Mouse (Mus musculus): ENCODE measurements around the gene Olfr1095. TPM values are rescaled to one million over a fixed set of nuclear protein-coding genes. Genes with fewer than 3 reads are reported as not detected.

Gene Olfr1095
- polyA plus RNA-seq, 1 experiment = not detected

GRCm38 (mm10) chr2:86809918-86810317 is 41.6 kb downstream of the Olfr1095 start, which contains the start of gene Olfr141:
TSS of gene Olfr141 (minus strand) at chr2:86810018.
- Histone ChIP-seq H3K36me3 (ENCODE audit: control insufficient read depth, insufficient read depth) (no peaks in the 10 kb centered on the region), H3K4me2 (ENCODE audit: low read depth) (no peak within 1 kb of the TSS)
- TF ChIP-seq SRF (IDR thresholded peaks at IDR 0.05; ENCODE audit: control insufficient read depth, insufficient read length, low read depth) (no peak), MYOD1 (IDR thresholded peaks at IDR 0.05; ENCODE audit: control insufficient read depth in 1 of 3, insufficient read length in 2 of 3, low read depth in 2 of 3) (no peak), TCF3 (IDR thresholded peaks at IDR 0.05; ENCODE audit: insufficient read length, low read depth) (no peak), E2F4 (IDR thresholded peaks at IDR 0.05; ENCODE audit: insufficient read depth) (no peak), CEBPB (IDR thresholded peaks at IDR 0.05; ENCODE audit: insufficient read depth, poor library complexity, severe bottlenecking) (no peak), POLR2AphosphoS2 (IDR thresholded peaks at IDR 0.05; ENCODE audit: insufficient read length, low read depth) (no peak), POLR2A (IDR thresholded peaks at IDR 0.05; ENCODE audit: insufficient read length, low read depth) (no peak), REST (IDR thresholded peaks at IDR 0.05; ENCODE audit: insufficient read depth, insufficient read length) (no peak), TCF12 (IDR thresholded peaks at IDR 0.05; ENCODE audit: insufficient read depth, poor library complexity, severe bottlenecking) (no peak), MYOG (IDR thresholded peaks at IDR 0.05; ENCODE audit: control insufficient read depth in 1 of 3, insufficient read depth in 1 of 3, insufficient read length in 2 of 3, low read depth in 2 of 3) (no peak), MAX (IDR thresholded peaks at IDR 0.05; ENCODE audit: low read depth) (no peak), USF1 (IDR thresholded peaks at IDR 0.05; ENCODE audit: low read depth) (no peak)

More at GRCm38 (mm10) chr2:86809918-86810317, 41.6 kb downstream of the Olfr1095 start, which contains the start of gene Olfr141:
- Histone ChIP-seq H3ac (ENCODE audit: control insufficient read depth, insufficient read length) (no peak within 1 kb of the TSS), H3K79me2 (ENCODE audit: control insufficient read depth, insufficient read depth) (no peaks in the 10 kb centered on the region), H3K4me3 (no peak within 1 kb of the TSS), H3K27me3 (ENCODE audit: control insufficient read depth, insufficient read depth, insufficient read length) (no peaks in the 10 kb centered on the region)

Other genes starting within 250 kb of the Olfr1095 start
- gene Olfr1084, start 212.0 kb downstream of the Olfr1095 start, polyA plus RNA-seq (2012; fragmentation: generic; extraction: Trizol) = not detected
- gene Olfr1085, start 189.7 kb downstream of the Olfr1095 start, polyA plus RNA-seq (2012; fragmentation: generic; extraction: Trizol) = not detected
- gene Olfr1086, start 171.6 kb downstream of the Olfr1095 start, polyA plus RNA-seq (2012; fragmentation: generic; extraction: Trizol) = not detected
- gene Olfr1087, start 153.3 kb downstream of the Olfr1095 start, polyA plus RNA-seq (2012; fragmentation: generic; extraction: Trizol) = not detected
- gene Olfr1089, start 118.0 kb downstream of the Olfr1095 start, polyA plus RNA-seq (2012; fragmentation: generic; extraction: Trizol) = not detected
- not detected for gene Olfr1090, start 92.7 kb downstream of the Olfr1095 start, polyA plus RNA-seq (2012; fragmentation: generic; extraction: Trizol)
- not detected for gene Olfr1093, start 69.2 kb downstream of the Olfr1095 start, polyA plus RNA-seq (2012; fragmentation: generic; extraction: Trizol)
- not detected for gene Olfr141, start 41.7 kb downstream of the Olfr1095 start, polyA plus RNA-seq (2012; fragmentation: generic; extraction: Trizol)
- not detected for gene Olfr1094, start 27.0 kb downstream of the Olfr1095 start, polyA plus RNA-seq (2012; fragmentation: generic; extraction: Trizol)
- gene Gm13723, start 23.1 kb upstream of the Olfr1095 start, polyA plus RNA-seq (2012; fragmentation: generic; extraction: Trizol) = not detected
- not detected for gene Olfr1097, start 40.5 kb upstream of the Olfr1095 start, polyA plus RNA-seq (2012; fragmentation: generic; extraction: Trizol)
- not detected for gene Olfr1098, start 72.8 kb upstream of the Olfr1095 start, polyA plus RNA-seq (2012; fragmentation: generic; extraction: Trizol)
- gene Olfr1099, start 109.0 kb upstream of the Olfr1095 start, polyA plus RNA-seq (2012; fragmentation: generic; extraction: Trizol) = not detected
- gene Olfr1100, start 128.3 kb upstream of the Olfr1095 start, polyA plus RNA-seq (2012; fragmentation: generic; extraction: Trizol) = not detected
- not detected for gene Olfr1101, start 139.5 kb upstream of the Olfr1095 start, polyA plus RNA-seq (2012; fragmentation: generic; extraction: Trizol)
- not detected for gene Olfr1102, start 146.7 kb upstream of the Olfr1095 start, polyA plus RNA-seq (2012; fragmentation: generic; extraction: Trizol)
- not detected for gene Olfr1104, start 175.4 kb upstream of the Olfr1095 start, polyA plus RNA-seq (2012; fragmentation: generic; extraction: Trizol)
- gene Olfr1105, start 184.8 kb upstream of the Olfr1095 start, polyA plus RNA-seq (2012; fragmentation: generic; extraction: Trizol) = not detected
- not detected for gene Olfr1106, start 200.6 kb upstream of the Olfr1095 start, polyA plus RNA-seq (2012; fragmentation: generic; extraction: Trizol)
- gene Olfr1107, start 224.1 kb upstream of the Olfr1095 start, polyA plus RNA-seq (2012; fragmentation: generic; extraction: Trizol) = not detected
- not detected for gene Olfr1109, start 244.3 kb upstream of the Olfr1095 start, polyA plus RNA-seq (2012; fragmentation: generic; extraction: Trizol)

All from myocyte (in vitro differentiated cells).